Mouse (Mus musculus) adrenal gland, adult 18-20 months (tissue): ENCODE results near the gene Per2. TPM values are rescaled to one million over a fixed set of nuclear protein-coding genes. Genes with fewer than 3 reads are reported as not detected.

ENCODE experiments used
- DNase-seq, 2 experiments: peaks; one replicate each; pipeline ENCODE4 v3.0.0; 2021 to 2022; ENCODE audit warnings: low spot score in 2 of 2
- total RNA-seq, 2 experiments: library from RNA; stranded (reverse); gene quantifications; 1 replicate in 1 of 2; 2 replicates in 1 of 2; pipeline ENCODE4 v1.2.3; 2021

Gene Per2
- total RNA-seq, 2 experiments from 2014 or later, result 46.7 to 66.6 TPM

DNA sequence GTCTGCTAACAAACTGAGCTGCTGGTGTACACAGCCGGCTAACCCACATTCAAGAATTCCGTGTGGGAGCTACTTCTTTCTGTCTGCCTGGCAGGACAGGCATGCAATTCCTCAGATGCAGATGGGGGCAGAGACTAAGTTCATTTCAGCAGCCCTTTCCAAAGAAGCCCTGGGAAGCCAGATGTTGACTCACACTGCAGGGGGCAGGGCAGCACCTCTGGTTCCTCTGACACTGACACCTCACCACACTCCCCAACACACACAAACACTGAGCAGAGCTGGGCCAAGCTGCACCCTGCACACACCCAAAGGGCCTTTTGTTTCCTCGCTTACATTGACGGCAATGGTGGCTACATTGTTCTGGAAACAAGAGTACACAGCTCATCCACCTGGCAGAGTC is 1.4 kb upstream of the Per2 start:
- no peak for DNase-seq

DNA sequence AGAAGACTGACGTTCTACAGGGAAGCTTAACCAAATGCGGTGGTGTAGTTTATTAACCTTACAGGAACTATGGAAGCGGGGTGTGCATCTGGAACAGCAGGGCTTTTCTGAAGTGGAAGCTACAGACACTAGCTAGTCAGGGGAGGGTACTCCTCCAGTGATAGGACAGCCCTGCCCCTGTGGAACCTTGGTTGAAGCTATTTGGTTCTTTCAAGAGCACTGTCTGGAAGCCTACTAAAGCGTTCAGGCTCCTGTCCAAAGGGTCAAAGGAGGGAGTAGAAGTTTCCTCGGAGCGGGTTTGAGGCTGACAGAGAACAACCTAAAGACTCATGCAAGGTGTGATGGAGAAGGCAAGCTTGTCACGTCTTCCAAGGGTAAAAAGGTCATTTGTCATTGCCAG is 945 bp upstream of the Per2 start:
- DNase-seq, result no peak

- DNase-seq, result peak in 1 of 2 experiments; percentile 35
Measured at GRCm38 (mm10) chr1:91458223-91458861, 782 bp downstream of the Per2 start.

- DNase-seq, result no peak
Measured at GRCm38 (mm10) chr1:91457698-91458097, 1.4 kb downstream of the Per2 start.

DNA sequence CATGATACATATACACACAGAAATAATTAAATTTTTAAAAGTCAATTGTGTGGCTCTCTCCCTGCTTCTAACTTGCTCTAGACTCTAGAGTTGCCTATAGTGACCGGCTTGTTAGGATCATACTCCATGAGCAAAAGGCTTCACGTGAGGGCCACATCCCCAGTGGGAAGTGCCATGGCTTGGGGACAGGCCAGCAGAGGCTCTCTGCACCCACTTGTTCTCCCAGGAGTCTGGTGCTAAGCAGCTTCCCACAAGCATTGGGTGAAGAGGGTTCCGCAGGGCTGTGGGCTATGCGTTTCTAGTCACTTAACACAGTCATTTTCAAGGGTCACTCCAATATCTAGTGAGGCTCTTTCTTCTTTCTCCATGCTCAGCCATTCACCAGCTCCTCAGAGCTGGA is 2.0 kb downstream of the Per2 start:
- peak in 1 of 2 experiments; percentile 6 for DNase-seq

- DNase-seq, result no peak
Measured at GRCm38 (mm10) chr1:91456301-91456801, 2.8 kb downstream of the Per2 start.

DNA sequence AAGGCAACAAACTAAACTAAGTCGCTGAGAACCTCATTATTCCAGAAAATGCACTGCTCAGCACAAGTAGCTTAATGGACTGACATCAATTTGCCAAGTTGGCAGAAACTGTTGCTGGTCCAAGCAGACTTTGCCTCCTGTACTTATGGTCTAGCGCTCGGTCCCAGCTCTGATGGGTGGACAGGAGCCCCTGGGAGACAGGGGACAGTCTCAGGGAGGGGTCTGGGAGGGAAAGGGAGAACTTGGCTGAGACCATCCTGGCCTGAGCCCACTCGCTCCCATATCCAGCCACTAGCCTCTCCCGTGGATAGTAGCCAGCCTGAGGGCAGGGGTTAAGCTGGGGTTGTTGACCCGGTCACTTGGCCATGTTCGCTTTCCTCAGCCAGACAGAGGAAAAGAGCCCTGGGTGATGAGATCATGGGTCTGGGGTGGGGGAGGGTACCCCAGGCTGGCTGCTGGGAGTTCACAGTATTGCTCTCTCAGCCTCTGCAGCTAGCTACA is 3.4 kb downstream of the Per2 start:
- DNase-seq, result no peak

- DNase-seq, result no peak
Measured at GRCm38 (mm10) chr1:91454927-91455326, 4.2 kb downstream of the Per2 start.

DNA sequence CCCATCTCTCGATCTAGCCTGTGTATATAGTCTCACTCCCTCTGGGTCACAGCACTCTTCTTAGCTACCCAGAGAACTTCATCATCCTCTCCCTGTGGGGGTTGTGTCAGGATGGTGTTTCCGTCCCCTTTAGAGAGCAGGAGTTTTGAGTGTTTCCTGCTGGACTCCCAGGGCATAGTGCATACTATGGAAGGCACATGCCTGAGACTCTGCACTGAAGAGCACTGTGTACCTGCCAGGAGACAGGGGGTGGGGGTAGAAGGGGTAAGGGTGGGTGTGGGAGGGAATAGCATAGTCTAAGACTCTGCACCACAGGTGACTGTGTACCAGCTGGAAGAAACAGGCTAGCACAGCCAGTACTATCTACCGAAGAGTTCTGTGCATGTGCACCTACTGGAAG is 4.8 kb downstream of the Per2 start:
- no peak for DNase-seq

DNA sequence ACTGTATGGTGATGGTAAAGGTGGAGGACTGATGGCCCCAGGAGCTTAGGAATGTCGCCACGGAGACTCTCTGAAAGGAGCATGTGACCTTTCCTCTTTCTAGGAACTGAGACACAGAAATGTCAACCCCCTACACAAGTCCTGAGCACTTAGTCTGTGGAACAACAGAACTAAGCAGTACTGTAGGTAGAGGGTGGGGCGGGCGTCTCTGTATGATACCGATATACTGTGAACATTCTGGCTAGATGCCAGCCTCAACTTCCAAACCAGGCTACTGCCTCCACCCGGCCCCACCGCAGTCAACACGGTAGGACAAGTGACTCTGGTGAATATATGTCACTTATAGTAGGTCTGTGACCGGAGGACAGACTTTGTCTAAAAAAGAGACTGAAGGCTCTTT is 5.2 kb downstream of the Per2 start:
- DNase-seq, result no peak

DNA sequence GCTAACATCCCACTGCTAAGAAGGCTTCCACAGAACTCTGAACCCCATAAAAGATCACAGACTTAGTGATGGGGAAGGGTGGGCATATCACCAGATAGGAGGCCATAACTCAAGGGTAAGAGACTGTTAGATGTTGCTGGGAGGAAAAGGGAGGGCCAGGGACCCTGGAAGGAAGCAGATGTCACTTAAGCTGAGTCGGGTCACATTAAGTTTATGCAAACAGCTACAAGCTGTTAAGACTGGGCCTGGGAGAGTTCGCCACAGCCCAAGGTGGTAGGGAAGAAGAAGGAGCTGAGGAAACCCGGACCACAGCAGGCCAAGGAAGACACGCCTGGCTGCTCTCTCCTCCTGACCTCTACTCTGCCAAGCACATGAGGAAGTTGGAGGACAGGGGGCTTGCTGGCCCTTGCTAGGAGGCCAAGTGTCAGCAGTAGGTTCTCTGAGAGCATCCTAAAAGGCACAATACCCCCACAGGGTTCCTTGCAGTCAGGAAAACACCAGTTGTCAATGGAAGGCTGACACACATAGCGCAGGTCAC is 7.5 kb downstream of the Per2 start:
- DNase-seq, result no peak

- no peak for DNase-seq
Measured at GRCm38 (mm10) chr1:91450851-91451250, 8.3 kb downstream of the Per2 start.

DNA sequence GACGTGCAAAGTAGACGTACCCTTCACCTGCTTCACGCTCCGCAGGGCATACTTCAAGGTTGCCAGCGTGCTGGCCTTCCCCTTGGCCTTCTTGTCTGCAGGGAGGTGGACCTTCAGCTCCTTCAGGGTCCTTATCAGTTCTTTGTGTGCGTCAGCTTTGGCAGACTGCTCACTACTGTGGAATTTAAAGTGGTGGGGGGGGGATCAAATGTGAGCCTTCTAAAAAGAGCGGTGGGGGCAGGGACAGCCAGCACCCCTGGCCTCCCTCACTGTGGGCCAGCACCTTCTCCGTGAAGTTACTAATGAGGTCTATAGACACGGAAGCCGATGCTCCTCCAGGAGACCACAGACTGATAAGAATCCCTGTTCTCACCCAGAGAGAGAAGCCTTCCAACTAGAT is 10.4 kb downstream of the Per2 start:
- no peak for DNase-seq

DNA sequence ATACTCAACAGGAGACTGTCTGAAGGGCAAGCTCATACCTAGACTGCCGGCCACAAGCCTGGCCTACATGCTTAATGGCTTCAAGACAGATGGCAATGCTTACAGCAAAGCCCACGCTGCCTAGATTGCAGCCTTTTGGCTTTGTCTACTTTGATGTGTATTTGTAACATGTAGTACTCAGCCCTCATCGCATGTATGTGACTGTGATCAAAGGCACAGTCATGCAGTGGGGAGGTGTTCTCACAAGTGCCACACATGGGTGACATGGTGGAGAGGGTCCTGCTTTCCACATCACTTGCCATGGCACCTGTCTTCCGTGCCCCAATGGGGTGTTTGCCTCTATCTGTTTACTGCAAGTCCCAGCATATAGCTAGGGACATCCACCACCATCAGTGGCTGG is 12.6 kb downstream of the Per2 start:
- DNase-seq, result no peak

- DNase-seq, result peak; percentile 58 to 74
Measured at GRCm38 (mm10) chr1:91446060-91446459, 13.1 kb downstream of the Per2 start.

DNA sequence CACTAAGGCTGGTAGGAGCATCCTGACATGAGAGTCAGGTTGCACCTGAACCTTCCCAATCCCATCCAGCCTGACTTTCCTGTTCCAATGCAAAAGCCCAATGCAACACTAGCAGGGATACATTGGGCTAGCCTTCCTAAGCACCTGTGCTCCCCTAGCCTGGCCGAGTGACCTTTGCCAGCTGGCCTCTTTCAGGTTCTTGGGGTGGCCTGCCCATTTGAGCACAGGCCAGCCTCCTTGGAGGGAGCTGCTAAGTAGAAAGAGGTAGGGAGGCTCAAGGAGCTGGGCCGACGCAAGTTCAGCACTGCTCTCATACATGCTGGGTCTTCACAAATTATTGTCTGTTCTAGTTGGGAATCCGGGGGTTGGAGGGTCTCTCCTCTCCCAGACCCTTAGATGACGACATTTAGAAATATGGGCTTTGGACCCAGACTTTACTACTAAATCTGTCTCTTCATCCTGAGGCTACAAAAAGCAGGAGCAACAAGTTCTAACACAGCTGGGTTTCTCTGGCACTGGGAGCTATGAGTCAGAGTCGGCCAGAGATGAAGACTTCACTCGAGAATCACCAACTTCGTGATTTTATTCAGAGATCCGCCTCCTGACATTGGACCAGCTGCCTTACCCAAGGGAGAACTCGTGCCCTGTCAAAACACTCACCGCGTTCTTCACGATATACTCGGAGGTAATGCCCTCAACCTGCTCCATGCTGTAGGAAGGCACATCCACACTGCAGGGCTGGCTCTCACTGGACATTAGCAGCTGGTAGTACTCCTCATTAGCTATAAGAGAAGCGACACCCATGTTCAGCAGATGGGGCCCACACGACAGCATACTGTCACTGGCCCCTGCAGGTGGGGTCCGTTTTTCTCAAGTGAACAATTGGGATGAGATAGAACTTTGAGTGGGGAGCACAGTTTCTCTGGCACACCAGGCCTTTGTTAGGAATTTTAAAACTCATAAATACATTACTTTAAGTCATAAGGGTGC is 14.0 kb downstream of the Per2 start:
- no peak for DNase-seq

- DNase-seq, result no peak
Measured at GRCm38 (mm10) chr1:91442350-91442990, 16.7 kb downstream of the Per2 start.

DNA sequence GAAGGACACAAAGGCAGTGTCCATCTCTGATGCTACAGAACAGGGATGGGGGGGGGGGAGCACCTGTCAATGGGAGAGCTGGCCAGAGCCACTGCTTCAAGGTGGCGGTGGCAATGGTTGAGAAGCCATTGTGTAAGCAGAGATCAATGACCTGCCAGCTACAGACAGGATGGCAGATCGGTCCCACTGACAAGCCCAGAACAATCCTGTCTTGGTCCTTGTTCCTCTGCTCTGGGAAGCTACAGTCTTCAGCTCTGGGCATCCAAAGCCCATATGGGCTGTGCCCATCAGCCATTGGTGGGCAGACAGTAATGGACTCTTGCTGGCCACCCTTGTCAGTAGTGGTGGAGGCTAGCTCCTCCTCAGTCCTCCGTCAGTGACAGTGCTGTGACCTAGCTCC is 17.3 kb downstream of the Per2 start:
- DNase-seq, result no peak

- no peak for DNase-seq
Measured at GRCm38 (mm10) chr1:91439776-91440175, 19.3 kb downstream of the Per2 start.

- DNase-seq, result no peak
Measured at GRCm38 (mm10) chr1:91437573-91437972, 21.6 kb downstream of the Per2 start.

DNA sequence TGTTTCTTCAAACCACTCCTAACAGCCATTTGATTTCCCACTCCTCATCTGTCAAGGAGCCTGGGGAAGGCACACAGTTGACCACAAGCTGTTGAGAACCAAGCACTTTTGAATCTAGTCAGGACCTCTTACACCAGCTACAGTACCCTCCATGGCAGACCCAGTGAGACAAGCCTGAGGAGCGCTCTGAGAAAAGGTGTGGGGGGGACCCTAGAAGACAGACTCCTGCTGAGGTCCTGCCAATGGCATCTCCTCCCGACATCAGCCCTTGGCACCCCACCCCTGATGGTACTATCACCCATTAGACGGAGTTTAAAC is 22.1 kb downstream of the Per2 start:
- DNase-seq, result no peak
